Mouse (Mus musculus): ENCODE results near the gene Sod1. TPM values are rescaled to one million over a fixed set of nuclear protein-coding genes. Genes with fewer than 3 reads are reported as not detected.

Sod1 gene
- polyA plus RNA-seq, 1 experiment, result 913 TPM

- no peak; the same call in 1 of the 2 replicates for TF ChIP-seq FLI1 (IDR thresholded peaks at IDR 0.05; ENCODE audit: low read length)
- no peaks in the 10 kb centered on the region for H3K27me3 ChIP-seq (replicated peaks)
- peaks cover 57% of the 10 kb centered on the region for H3K4me1 ChIP-seq
- H3K36me3 ChIP-seq (replicated peaks; ENCODE audit: low read length), result peaks cover 38% of the 10 kb centered on the region
- H3K4me3 ChIP-seq (replicated peaks), result peak overlapping the region; percentile 97
- no peaks in the 10 kb centered on the region for H3K9me3 ChIP-seq
Observed at GRCm38 (mm10) chr16:90220892-90221431, 408 bp downstream of the Sod1 start.

GRCm38 (mm10) chr16:90221441-90222070 is 1.0 kb downstream of the Sod1 start:
- Histone ChIP-seq H3K36me3 (replicated peaks; ENCODE audit: low read length) (peaks cover 44% of the 10 kb centered on the region), H3K4me1 (peaks cover 55% of the 10 kb centered on the region), H3K27me3 (replicated peaks) (no peaks in the 10 kb centered on the region), H3K4me3 (replicated peaks) (peak overlapping the region; percentile 97), H3K9me3 (no peaks in the 10 kb centered on the region)
- TF ChIP-seq GATA1 (IDR thresholded peaks at IDR 0.05; ENCODE audit: borderline replicate concordance, low read length) (no peak), FLI1 (IDR thresholded peaks at IDR 0.05; ENCODE audit: low read length) (no peak)

- Histone ChIP-seq H3K27me3 (replicated peaks) (no peaks in the 10 kb centered on the region), H3K9me3 (no peaks in the 10 kb centered on the region), H3K4me1 (peaks cover 15% of the 10 kb centered on the region), H3K4me3 (replicated peaks) (no peak overlapping the region), H3K36me3 (replicated peaks; ENCODE audit: low read length) (peaks cover 95% of the 10 kb centered on the region)
- TF ChIP-seq FLI1 (IDR thresholded peaks at IDR 0.05; ENCODE audit: low read length), result no peak
- TF ChIP-seq GATA1 (IDR thresholded peaks at IDR 0.05; ENCODE audit: borderline replicate concordance, low read length), result no peak
Observed at GRCm38 (mm10) chr16:90229897-90230296, 9.3 kb downstream of the Sod1 start.

GRCm38 (mm10) chr16:90231302-90231701 is 10.7 kb downstream of the Sod1 start:
- peaks cover 93% of the 10 kb centered on the region for H3K36me3 ChIP-seq (replicated peaks; ENCODE audit: low read length)
- H3K4me1 ChIP-seq, result peaks cover 23% of the 10 kb centered on the region
- H3K9me3 ChIP-seq, result no peaks in the 10 kb centered on the region
- no peaks in the 10 kb centered on the region for H3K27me3 ChIP-seq (replicated peaks)
- no peak overlapping the region for H3K4me3 ChIP-seq (replicated peaks)
- no peak for TF ChIP-seq FLI1 (IDR thresholded peaks at IDR 0.05; ENCODE audit: low read length)
- no peak for TF ChIP-seq GATA1 (IDR thresholded peaks at IDR 0.05; ENCODE audit: borderline replicate concordance, low read length)

GRCm38 (mm10) chr16:90233702-90234101 is 13.1 kb downstream of the Sod1 start:
- Histone ChIP-seq H3K36me3 (replicated peaks; ENCODE audit: low read length) (peaks cover 90% of the 10 kb centered on the region), H3K9me3 (no peaks in the 10 kb centered on the region), H3K4me1 (peaks cover 24% of the 10 kb centered on the region), H3K27me3 (replicated peaks) (no peaks in the 10 kb centered on the region), H3K4me3 (replicated peaks) (no peak overlapping the region)
- TF ChIP-seq FLI1 (IDR thresholded peaks at IDR 0.05; ENCODE audit: low read length), result no peak
- TF ChIP-seq GATA1 (IDR thresholded peaks at IDR 0.05; ENCODE audit: borderline replicate concordance, low read length), result no peak

GRCm38 (mm10) chr16:90234617-90235016 is 14.1 kb downstream of the Sod1 start:
- peaks cover 91% of the 10 kb centered on the region for H3K36me3 ChIP-seq (replicated peaks; ENCODE audit: low read length)
- no peak overlapping the region for H3K4me3 ChIP-seq (replicated peaks)
- peaks cover 28% of the 10 kb centered on the region for H3K4me1 ChIP-seq
- TF ChIP-seq GATA1 (IDR thresholded peaks at IDR 0.05; ENCODE audit: borderline replicate concordance, low read length), result no peak
- no peak for TF ChIP-seq FLI1 (IDR thresholded peaks at IDR 0.05; ENCODE audit: low read length)
- H3K9me3 ChIP-seq, result no peaks in the 10 kb centered on the region
- H3K27me3 ChIP-seq (replicated peaks), result no peaks in the 10 kb centered on the region

- peaks cover 91% of the 10 kb centered on the region for H3K36me3 ChIP-seq (replicated peaks; ENCODE audit: low read length)
- H3K27me3 ChIP-seq (replicated peaks), result no peaks in the 10 kb centered on the region
- H3K4me1 ChIP-seq, result peaks cover 29% of the 10 kb centered on the region
- H3K4me3 ChIP-seq (replicated peaks), result no peak overlapping the region
- no peaks in the 10 kb centered on the region for H3K9me3 ChIP-seq
- no peak for TF ChIP-seq FLI1 (IDR thresholded peaks at IDR 0.05; ENCODE audit: low read length)
- no peak for TF ChIP-seq GATA1 (IDR thresholded peaks at IDR 0.05; ENCODE audit: borderline replicate concordance, low read length)
Observed at GRCm38 (mm10) chr16:90235188-90235587, 14.6 kb downstream of the Sod1 start.

GRCm38 (mm10) chr16:90239128-90239746 is 18.7 kb downstream of the Sod1 start:
- no peaks in the 10 kb centered on the region for H3K27me3 ChIP-seq (replicated peaks)
- H3K4me1 ChIP-seq, result peaks cover 31% of the 10 kb centered on the region
- H3K9me3 ChIP-seq, result no peaks in the 10 kb centered on the region
- no peak for TF ChIP-seq GATA1 (IDR thresholded peaks at IDR 0.05; ENCODE audit: borderline replicate concordance, low read length)
- no peak overlapping the region for H3K4me3 ChIP-seq (replicated peaks)
- H3K36me3 ChIP-seq (replicated peaks; ENCODE audit: low read length), result peaks cover 93% of the 10 kb centered on the region

GRCm38 (mm10) chr16:90241875-90242274 is 21.3 kb downstream of the Sod1 start:
- Histone ChIP-seq H3K9me3 (no peaks in the 10 kb centered on the region), H3K36me3 (replicated peaks; ENCODE audit: low read length) (peaks cover 96% of the 10 kb centered on the region), H3K4me1 (peaks cover 12% of the 10 kb centered on the region), H3K27me3 (replicated peaks) (no peaks in the 10 kb centered on the region), H3K4me3 (replicated peaks) (no peak overlapping the region)
- TF ChIP-seq FLI1 (IDR thresholded peaks at IDR 0.05; ENCODE audit: low read length) (no peak), GATA1 (IDR thresholded peaks at IDR 0.05; ENCODE audit: borderline replicate concordance, low read length) (no peak)

All from megakaryocyte, embryonic 14.5 days (primary cell).